Mouse (Mus musculus): Measurements from ENCODE around the gene Ndrg2. TPM values are rescaled to one million over a fixed set of nuclear protein-coding genes. Genes with fewer than 3 reads are reported as not detected.

Gene Ndrg2
- polyA plus RNA-seq, 2 experiments = 52.0 to 73.9 TPM

GRCm38 (mm10) chr14:51895071-51895470 is 18.9 kb downstream of the Ndrg2 start:
- Histone ChIP-seq H3K4me2 (replicated peaks; ENCODE audit: low read depth, low read length, severe bottlenecking) (no peak overlapping the region), H3K9ac (ENCODE audit: low read depth, low read length, severe bottlenecking) (no peak overlapping the region), H3K9me3 (ENCODE audit: control insufficient read depth, low read length) (no peaks in the 10 kb centered on the region), H3K27me3 (ENCODE audit: control insufficient read depth, insufficient read depth, low read length) (no peaks in the 10 kb centered on the region), H3K4me1 (ENCODE audit: control insufficient read depth, insufficient read depth, low read length) (no peaks in the 10 kb centered on the region), H3K36me3 (ENCODE audit: control insufficient read depth, insufficient read depth, low read length) (peaks cover 25% of the 10 kb centered on the region), H3K4me3 (replicated peaks; ENCODE audit: low read length) (no peak overlapping the region), H3K27ac (replicated peaks; ENCODE audit: low read depth, low read length) (no peak overlapping the region)
- ATAC-seq (ENCODE audit: low FRiP score, low read depth) (no peak), DNase-seq (ENCODE audit: low spot score) (no peak)
- WGBS = 75% methylated on average over 14 of the region's 14 CpGs
- no peak for TF ChIP-seq POLR2A (IDR thresholded peaks at IDR 0.05; ENCODE audit: borderline replicate concordance, extremely low read depth, insufficient read depth, insufficient read length)

- Histone ChIP-seq H3K4me2 (replicated peaks; ENCODE audit: low read depth, low read length, severe bottlenecking) (no peak overlapping the region), H3K9ac (ENCODE audit: low read depth, low read length, severe bottlenecking) (no peak overlapping the region), H3K4me1 (ENCODE audit: control insufficient read depth, insufficient read depth, low read length) (no peaks in the 10 kb centered on the region), H3K4me3 (replicated peaks; ENCODE audit: low read length) (no peak overlapping the region), H3K36me3 (ENCODE audit: control insufficient read depth, insufficient read depth, low read length) (peaks cover 37% of the 10 kb centered on the region), H3K27ac (replicated peaks; ENCODE audit: low read depth, low read length) (no peak overlapping the region), H3K27me3 (ENCODE audit: control insufficient read depth, insufficient read depth, low read length) (no peaks in the 10 kb centered on the region), H3K9me3 (ENCODE audit: control insufficient read depth, low read length) (no peaks in the 10 kb centered on the region)
- no peak for DNase-seq (ENCODE audit: low spot score)
- WGBS = 48% methylated on average over 3 of the region's 3 CpGs
- no peak for TF ChIP-seq POLR2A (IDR thresholded peaks at IDR 0.05; ENCODE audit: borderline replicate concordance, extremely low read depth, insufficient read depth, insufficient read length)
- ATAC-seq (ENCODE audit: low FRiP score, low read depth) = no peak
Observed at GRCm38 (mm10) chr14:51893809-51894208, 20.1 kb downstream of the Ndrg2 start.

- TF ChIP-seq POLR2A (IDR thresholded peaks at IDR 0.05; ENCODE audit: borderline replicate concordance, extremely low read depth, insufficient read depth, insufficient read length) = no peak
- ATAC-seq (ENCODE audit: low FRiP score, low read depth) = no peak
- H3K27me3 ChIP-seq (ENCODE audit: control insufficient read depth, insufficient read depth, low read length) = no peaks in the 10 kb centered on the region
- no peaks in the 10 kb centered on the region for H3K9me3 ChIP-seq (ENCODE audit: control insufficient read depth, low read length)
- H3K4me2 ChIP-seq (replicated peaks; ENCODE audit: low read depth, low read length, severe bottlenecking) = no peak overlapping the region
- WGBS = 25% methylated on average over 9 of the region's 10 CpGs
- H3K4me1 ChIP-seq (ENCODE audit: control insufficient read depth, insufficient read depth, low read length) = no peaks in the 10 kb centered on the region
- no peak overlapping the region for H3K9ac ChIP-seq (ENCODE audit: low read depth, low read length, severe bottlenecking)
- no peak for DNase-seq (ENCODE audit: low spot score)
- no peak overlapping the region for H3K4me3 ChIP-seq (replicated peaks; ENCODE audit: low read length)
- peaks cover 43% of the 10 kb centered on the region for H3K36me3 ChIP-seq (ENCODE audit: control insufficient read depth, insufficient read depth, low read length)
- H3K27ac ChIP-seq (replicated peaks; ENCODE audit: low read depth, low read length) = no peak overlapping the region
Observed at GRCm38 (mm10) chr14:51893094-51893794, 20.7 kb downstream of the Ndrg2 start.

GRCm38 (mm10) chr14:51892191-51892939 is 21.6 kb downstream of the Ndrg2 start, which contains the start of gene Slc39a2:
Gene Slc39a2 (plus strand): TSS chr14:51892889.
- H3K4me2 ChIP-seq (replicated peaks; ENCODE audit: low read depth, low read length, severe bottlenecking) = no peak within 1 kb of the TSS

GRCm38 (mm10) chr14:51889833-51890232 is 24.1 kb downstream of the Ndrg2 start:
- H3K27me3 ChIP-seq (ENCODE audit: control insufficient read depth, insufficient read depth, low read length) = no peaks in the 10 kb centered on the region
- ATAC-seq (ENCODE audit: low FRiP score, low read depth) (no peak), DNase-seq (ENCODE audit: low spot score) (no peak)
- TF ChIP-seq POLR2A (IDR thresholded peaks at IDR 0.05; ENCODE audit: borderline replicate concordance, extremely low read depth, insufficient read depth, insufficient read length) = no peak
- no peak overlapping the region for H3K9ac ChIP-seq (ENCODE audit: low read depth, low read length, severe bottlenecking)
- peaks cover 60% of the 10 kb centered on the region for H3K36me3 ChIP-seq (ENCODE audit: control insufficient read depth, insufficient read depth, low read length)
- peaks cover 6% of the 10 kb centered on the region for H3K4me1 ChIP-seq (ENCODE audit: control insufficient read depth, insufficient read depth, low read length)
- WGBS = 90% methylated on average over 6 of the region's 6 CpGs
- H3K4me2 ChIP-seq (replicated peaks; ENCODE audit: low read depth, low read length, severe bottlenecking) = no peak overlapping the region
- no peaks in the 10 kb centered on the region for H3K9me3 ChIP-seq (ENCODE audit: control insufficient read depth, low read length)
- H3K27ac ChIP-seq (replicated peaks; ENCODE audit: low read depth, low read length) = no peak overlapping the region
- H3K4me3 ChIP-seq (replicated peaks; ENCODE audit: low read length) = no peak overlapping the region

More at GRCm38 (mm10) chr14:51892191-51892939, 21.6 kb downstream of the Ndrg2 start, which contains the start of gene Slc39a2:
- Histone ChIP-seq H3K27ac (replicated peaks; ENCODE audit: low read depth, low read length) (no peak within 1 kb of the TSS), H3K4me3 (replicated peaks; ENCODE audit: low read length) (no peak within 1 kb of the TSS), H3K4me1 (ENCODE audit: control insufficient read depth, insufficient read depth, low read length) (no peaks in the 10 kb centered on the region), H3K9me3 (ENCODE audit: control insufficient read depth, low read length) (no peaks in the 10 kb centered on the region), H3K36me3 (ENCODE audit: control insufficient read depth, insufficient read depth, low read length) (peaks cover 51% of the 10 kb centered on the region), H3K27me3 (ENCODE audit: control insufficient read depth, insufficient read depth, low read length) (no peaks in the 10 kb centered on the region), H3K9ac (ENCODE audit: low read depth, low read length, severe bottlenecking) (no peak within 1 kb of the TSS)
- no peak for TF ChIP-seq POLR2A (IDR thresholded peaks at IDR 0.05; ENCODE audit: borderline replicate concordance, extremely low read depth, insufficient read depth, insufficient read length)
- ATAC-seq (ENCODE audit: low FRiP score, low read depth) (no peak), DNase-seq (ENCODE audit: low spot score) (no peak)
- WGBS = 94% methylated on average over 9 of the region's 9 CpGs

Data from limb, embryonic 14.5 days (tissue).